ENCODE assay signal across 8 mouse cellular contexts in the genomic region with DNA sequence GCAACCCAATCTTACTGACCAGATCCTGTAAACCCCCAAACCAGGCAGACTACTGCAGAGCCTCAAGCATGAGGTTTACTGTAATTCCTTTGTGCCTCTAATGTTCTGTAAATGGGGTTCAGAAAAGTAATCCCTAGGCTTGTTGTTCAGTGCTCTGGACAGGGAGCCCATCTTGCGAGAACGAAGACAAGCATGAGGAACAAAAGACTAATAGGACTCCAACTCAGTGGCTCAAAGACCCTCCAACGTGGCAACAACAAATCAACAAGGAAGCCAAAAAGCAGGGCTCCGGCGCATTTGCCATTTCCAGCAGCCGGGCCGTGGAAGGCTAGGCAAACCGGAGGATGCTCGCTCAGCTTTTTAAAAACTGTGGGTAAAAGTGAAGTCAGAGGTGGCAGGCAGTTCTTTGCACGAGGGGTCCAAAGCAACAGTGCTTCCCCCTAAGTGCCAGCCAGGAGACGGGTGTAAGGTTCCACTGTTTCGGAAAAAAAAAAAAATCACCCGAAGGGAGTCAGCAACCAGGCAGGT. TPM values are rescaled to one million over a fixed set of nuclear protein-coding genes. Genes with fewer than 3 reads are reported as not detected.
DNase-seq lines count a peak whose midpoint lies in the region; ATAC-seq and TF ChIP-seq lines count a peak whose summit lies in the region.

No protein-coding gene starts in this region.

- WGBS in heart, adult 2 months: 2% methylated on average over 13 of the region's 13 CpGs
- 1% methylated on average over 13 of the region's 13 CpGs for WGBS in forebrain, embryonic 16.5 days
- 9% methylated on average over 13 of the region's 13 CpGs for WGBS in liver, embryonic 15.5 days (ENCODE audit: insufficient replicate concordance)

- no peaks in the 10 kb centered on the region for H3K27me3 ChIP-seq in heart, adult 2 months (ENCODE audit: control insufficient read depth, insufficient read depth, low read length)
- H3K27me3 ChIP-seq in ES-Bruce4 (ENCODE audit: control insufficient read depth, insufficient read depth, low read length, poor library complexity, severe bottlenecking): no peaks in the 10 kb centered on the region
- no peaks in the 10 kb centered on the region for H3K27me3 ChIP-seq in forebrain, embryonic 16.5 days (replicated peaks; ENCODE audit: control insufficient read depth, insufficient read depth, low read length)
- H3K27me3 ChIP-seq in liver, embryonic 15.5 days: peaks cover 22% of the 10 kb centered on the region

- H3K4me3 ChIP-seq in heart, adult 2 months: peak overlapping the region; percentile 92
- peak overlapping the region; percentile 84 for H3K4me3 ChIP-seq in ES-Bruce4 (ENCODE audit: low read depth, low read length)
- peak overlapping the region; percentile 99 for H3K4me3 ChIP-seq in forebrain, embryonic 16.5 days (replicated peaks; ENCODE audit: low read length)
- H3K4me3 ChIP-seq in liver, embryonic 15.5 days (replicated peaks): peak overlapping the region; percentile 75

- TF ChIP-seq CTCF in heart, adult 2 months (IDR thresholded peaks at IDR 0.05): no peak
- no peak for TF ChIP-seq CTCF in ES-Bruce4 (IDR thresholded peaks at IDR 0.05; ENCODE audit: low read depth, low read length)

- peak overlapping the region; percentile 88 for H3K4me2 ChIP-seq in forebrain, embryonic 16.5 days (ENCODE audit: low read length)
- peak overlapping the region; percentile 85 for H3K4me2 ChIP-seq in liver, embryonic 15.5 days

- peaks cover 13% of the 10 kb centered on the region for H3K4me1 ChIP-seq in heart, adult 2 months (ENCODE audit: control insufficient read depth, insufficient read depth, low read length)
- peaks cover 2% of the 10 kb centered on the region for H3K4me1 ChIP-seq in ES-Bruce4 (ENCODE audit: control insufficient read depth, insufficient read depth, low read length)
- peaks cover 45% of the 10 kb centered on the region for H3K4me1 ChIP-seq in forebrain, embryonic 16.5 days (replicated peaks; ENCODE audit: control insufficient read depth, insufficient read depth, low read length)
- peaks cover 35% of the 10 kb centered on the region for H3K4me1 ChIP-seq in liver, embryonic 15.5 days (replicated peaks)

- H3K36me3 ChIP-seq in heart, adult 2 months (ENCODE audit: control insufficient read depth, insufficient read depth, low read length): peaks cover 10% of the 10 kb centered on the region
- H3K36me3 ChIP-seq in ES-Bruce4 (ENCODE audit: control insufficient read depth, insufficient read depth, low read length, poor library complexity, severe bottlenecking): no peaks in the 10 kb centered on the region
- no peaks in the 10 kb centered on the region for H3K36me3 ChIP-seq in forebrain, embryonic 16.5 days (ENCODE audit: control insufficient read depth, insufficient read depth)
- no peaks in the 10 kb centered on the region for H3K36me3 ChIP-seq in liver, embryonic 15.5 days (replicated peaks)

- peak overlapping the region; percentile 99 for H3K27ac ChIP-seq in heart, adult 2 months
- no peak overlapping the region for H3K27ac ChIP-seq in ES-Bruce4 (ENCODE audit: insufficient read depth, low read length)
- H3K27ac ChIP-seq in forebrain, embryonic 16.5 days (ENCODE audit: low read length): peak overlapping the region; percentile 94
- peak overlapping the region; percentile 70; the same call in 1 of the 2 replicates for H3K27ac ChIP-seq in liver, embryonic 15.5 days (replicated peaks)

- ATAC-seq in forebrain, embryonic 16.5 days: no peak
- no peak for ATAC-seq in liver, embryonic 15.5 days (ENCODE audit: insufficient read depth)

- no peak for DNase-seq in heart, adult 2 months
- no peak for DNase-seq in heart, postnatal 4 days
- no peak for DNase-seq in ovary, postnatal 10 days (ENCODE audit: low spot score)
- DNase-seq in embryo, embryonic 11 days: no peak
- DNase-seq in left cerebral cortex, adult 9 months (ENCODE audit: low spot score in 2 of 2): no peak

- no peak for TF ChIP-seq EP300 in heart, adult 2 months (IDR thresholded peaks at IDR 0.05; ENCODE audit: insufficient read depth, low read depth, low read length)
- no peak for TF ChIP-seq EP300 in ES-Bruce4 (IDR thresholded peaks at IDR 0.05; ENCODE audit: insufficient read depth, low read depth, low read length)

- peak overlapping the region; percentile 98 for H3K9ac ChIP-seq in heart, adult 2 months (ENCODE audit: low read depth, low read length)
- H3K9ac ChIP-seq in ES-Bruce4 (ENCODE audit: low read depth, poor library complexity, severe bottlenecking): peak overlapping the region; percentile 52
- H3K9ac ChIP-seq in forebrain, embryonic 16.5 days (replicated peaks; ENCODE audit: low read depth, low read length): peak overlapping the region; percentile 89
- H3K9ac ChIP-seq in liver, embryonic 15.5 days: peak overlapping the region; percentile 56

- no peaks in the 10 kb centered on the region for H3K9me3 ChIP-seq in ES-Bruce4 (replicated peaks; ENCODE audit: control insufficient read depth, insufficient read depth, low read length, poor library complexity, severe bottlenecking)
- H3K9me3 ChIP-seq in forebrain, embryonic 16.5 days (ENCODE audit: control insufficient read depth, low read length): no peaks in the 10 kb centered on the region
- H3K9me3 ChIP-seq in liver, embryonic 15.5 days (replicated peaks): no peaks in the 10 kb centered on the region

- intact Hi-C loops in heart, adult 2 months (cut with DNase I): loop anchor here (2.0 to 10.0 kb wide), 2 partner anchors 72 to 98 kb away; no protein-coding TSS in a partner anchor

- H3K79me2 ChIP-seq in heart, adult 2 months (replicated peaks; ENCODE audit: control insufficient read depth, insufficient read depth, low read length): peaks cover 4% of the 10 kb centered on the region

- TF ChIP-seq POLR2A in heart, adult 2 months (IDR thresholded peaks at IDR 0.05; ENCODE audit: insufficient read depth, low read depth, low read length): no peak
- no peak for TF ChIP-seq POLR2A in ES-Bruce4 (IDR thresholded peaks at IDR 0.05; ENCODE audit: insufficient read depth, low read length)

RNA-seq across cellular contexts. Expression of a gene that starts 1.0 kb away (rescaled TPM):
- 10 to 100 TPM; 11.6 to 26.3 TPM for total RNA-seq in heart, adult 2 months (2021)
- 7.9 and 12.2 TPM in 2 replicates for polyA plus RNA-seq in heart, adult 2 months (2012; rRNA removed)
- 10 to 100 TPM; 18.9 to 22.7 TPM for total RNA-seq in heart, postnatal 4 days (2021)
- 6.2 and 6.9 TPM in 2 replicates for polyA plus RNA-seq in ES-Bruce4 (2011; ENCODE audit: insufficient read depth, insufficient read length, low read depth, missing spikeins)
- 7.1 and 8.1 TPM in 2 replicates for polyA plus RNA-seq in forebrain, embryonic 16.5 days (2015; fragmentation: Nextera tagmentation; extraction: Ambion mirVana)
- polyA plus RNA-seq in liver, embryonic 15.5 days (2015; fragmentation: Nextera tagmentation; extraction: Ambion mirVana): 1.5 and 1.7 TPM in 2 replicates
